ENCODE assay signal across 12 mouse cellular contexts in genomic region chr1:13513761-13514160, GRCm38 (mm10).
DNase-seq lines count a peak whose midpoint lies in the region; ATAC-seq and TF ChIP-seq lines count a peak whose summit lies in the region.
"Had no signal": no experiment of that assay in that cellular context is flagged by ENCODE, and none has a peak within 500 bp of the region (broad histone marks: within the 10 kb centered on the region; RNA-seq: fewer than 3 reads in every experiment).

No protein-coding gene starts in this region.

- H3K9ac ChIP-seq in kidney, embryonic 14.5 days (ENCODE audit: low read depth, low read length): no peak overlapping the region
- H3K9ac ChIP-seq in intestine, postnatal 0 days (ENCODE audit: low read depth, low read length): no peak overlapping the region
- H3K9ac ChIP-seq: forebrain, embryonic 15.5 days; heart, embryonic 12.5 days had no signal

- TF ChIP-seq POLR2A in thymus, adult 2 months (IDR thresholded peaks at IDR 0.05; ENCODE audit: control insufficient read depth, extremely low read depth, insufficient read depth, low read length, poor library complexity): no peak

- no peaks in the 10 kb centered on the region for H3K27me3 ChIP-seq in thymus, adult 2 months (ENCODE audit: control insufficient read depth, insufficient read depth, low read length)
- no peaks in the 10 kb centered on the region for H3K27me3 ChIP-seq in megakaryocyte, embryonic 14.5 days (replicated peaks)
- no peaks in the 10 kb centered on the region for H3K27me3 ChIP-seq in kidney, embryonic 14.5 days (ENCODE audit: control insufficient read depth, insufficient read depth, low read length)
- no peaks in the 10 kb centered on the region for H3K27me3 ChIP-seq in intestine, postnatal 0 days (replicated peaks; ENCODE audit: control insufficient read depth, insufficient read depth, low read length)
- H3K27me3 ChIP-seq: forebrain, embryonic 15.5 days; heart, embryonic 12.5 days had no signal

- peaks cover 36% of the 10 kb centered on the region for H3K9me3 ChIP-seq in megakaryocyte, embryonic 14.5 days
- H3K9me3 ChIP-seq in kidney, embryonic 14.5 days (ENCODE audit: control insufficient read depth, low read length): peaks cover 6% of the 10 kb centered on the region; the same call in 1 of the 2 replicates
- H3K9me3 ChIP-seq in intestine, postnatal 0 days (ENCODE audit: control insufficient read depth): no peaks in the 10 kb centered on the region
- H3K9me3 ChIP-seq: forebrain, embryonic 15.5 days had no signal

- 11% methylated on average over 11 of the region's 11 CpGs for WGBS in thymus, adult 2 months
- 96% methylated on average over 11 of the region's 11 CpGs for WGBS in kidney, embryonic 14.5 days
- 91% methylated on average over 11 of the region's 11 CpGs for WGBS in intestine, postnatal 0 days

- H3K4me2 ChIP-seq in kidney, embryonic 14.5 days (replicated peaks; ENCODE audit: low read depth, low read length): no peak overlapping the region
- no peak overlapping the region for H3K4me2 ChIP-seq in intestine, postnatal 0 days (replicated peaks; ENCODE audit: low read depth)
- H3K4me2 ChIP-seq: forebrain, embryonic 15.5 days; heart, embryonic 12.5 days had no signal

- no peaks in the 10 kb centered on the region for H3K36me3 ChIP-seq in thymus, adult 2 months (ENCODE audit: control insufficient read depth, insufficient read depth, low read length)
- H3K36me3 ChIP-seq in megakaryocyte, embryonic 14.5 days (replicated peaks; ENCODE audit: low read length): no peaks in the 10 kb centered on the region
- H3K36me3 ChIP-seq in kidney, embryonic 14.5 days (ENCODE audit: control insufficient read depth, insufficient read depth, low read length): no peaks in the 10 kb centered on the region
- no peaks in the 10 kb centered on the region for H3K36me3 ChIP-seq in intestine, postnatal 0 days (ENCODE audit: control insufficient read depth, insufficient read depth)
- H3K36me3 ChIP-seq: forebrain, embryonic 15.5 days; heart, embryonic 12.5 days had no signal

- no peak overlapping the region for H3K27ac ChIP-seq in thymus, adult 2 months (ENCODE audit: control insufficient read depth, insufficient read depth, low read length)
- H3K27ac ChIP-seq in kidney, embryonic 14.5 days (ENCODE audit: low read depth, low read length): no peak overlapping the region
- no peak overlapping the region for H3K27ac ChIP-seq in intestine, postnatal 0 days (ENCODE audit: low read depth, low read length)
- H3K27ac ChIP-seq: forebrain, embryonic 15.5 days had no signal

- H3K4me3 ChIP-seq in thymus, adult 2 months (ENCODE audit: control insufficient read depth, insufficient read depth, low read length): peak overlapping the region; percentile 43
- peak overlapping the region; percentile 88 for H3K4me3 ChIP-seq in megakaryocyte, embryonic 14.5 days (replicated peaks)
- no peak overlapping the region for H3K4me3 ChIP-seq in kidney, embryonic 14.5 days (ENCODE audit: low read length)
- no peak overlapping the region for H3K4me3 ChIP-seq in intestine, postnatal 0 days (ENCODE audit: low read depth, low read length)
- H3K4me3 ChIP-seq: forebrain, embryonic 15.5 days; heart, embryonic 12.5 days had no signal

- ATAC-seq in granulocyte monocyte progenitor cell, adult 5-6 weeks (replicated peaks; ENCODE audit: poor library complexity, severe bottlenecking): peak; percentile 100
- ATAC-seq in kidney, embryonic 14.5 days (ENCODE audit: low FRiP score, low TSS enrichment): no peak
- no peak for ATAC-seq in intestine, postnatal 0 days
- ATAC-seq: forebrain, embryonic 15.5 days; intestine, embryonic 16.5 days had no signal

- H3K4me1 ChIP-seq in thymus, adult 2 months (replicated peaks; ENCODE audit: control insufficient read depth, insufficient read depth, low read length): peaks cover 6% of the 10 kb centered on the region; the same call in 1 of the 2 replicates
- peaks cover 6% of the 10 kb centered on the region for H3K4me1 ChIP-seq in megakaryocyte, embryonic 14.5 days
- H3K4me1 ChIP-seq in kidney, embryonic 14.5 days (ENCODE audit: control insufficient read depth, insufficient read depth, low read length): no peaks in the 10 kb centered on the region
- no peaks in the 10 kb centered on the region for H3K4me1 ChIP-seq in intestine, postnatal 0 days (replicated peaks; ENCODE audit: control insufficient read depth, insufficient read depth, low read length)
- H3K4me1 ChIP-seq: forebrain, embryonic 15.5 days; heart, embryonic 12.5 days had no signal

- no peak for DNase-seq in thymus, adult 2 months
- no peak for DNase-seq in thymus, postnatal 10 days (ENCODE audit: low spot score in 2 of 2)
- DNase-seq in kidney, adult 18-20 months: no peak
- no peak for DNase-seq in kidney, postnatal 25 days
- DNase-seq: midbrain, embryonic 14.5 days had no signal

- TF ChIP-seq CTCF in thymus, adult 2 months (IDR thresholded peaks at IDR 0.05; ENCODE audit: borderline replicate concordance, control insufficient read depth, extremely low read depth, insufficient read depth, low read length, poor library complexity): no peak
- no peak for TF ChIP-seq CTCF in intestine, postnatal 0 days (IDR thresholded peaks at IDR 0.05; ENCODE audit: low read depth)

Comparison
In these comparisons a context has a peak if more than half of its experiments do, and no peak if none do; other contexts are left out.
1. H3K4me3 ChIP-seq: peak in thymus, adult 2 months (single experiment) and megakaryocyte, embryonic 14.5 days (single experiment); none in kidney, embryonic 14.5 days (single experiment) and intestine, postnatal 0 days (single experiment).